Mouse (Mus musculus) MEL (cell line): ENCODE results near the gene Nipbl. TPM values are rescaled to one million over a fixed set of nuclear protein-coding genes. Genes with fewer than 3 reads are reported as not detected.
A peak's percentile ranks its signal among the peaks of the same experiment; 100 is the strongest.
"Not testable (repeated sequence)": the region's sequence is repeated elsewhere in the genome, so short reads cannot be mapped to it uniquely, and the experiment has no call there.

Experiments used
- DNase-seq: peaks from one replicate; pipeline ENCODE4 v3.0.0; 2011; ENCODE audit warnings: low read depth, low spot score
- H3K27ac ChIP-seq: 2 replicates; pipeline ENCODE4 v1.5.1; 2012; ENCODE audit warnings: low read depth, mild to moderate bottlenecking, control low read depth, low read length, moderate library complexity; ENCODE audit not compliant: control insufficient read depth
- H3K27me3 ChIP-seq, 2 experiments: fragments of 150-350 bp in 1 of 2; sonication (generic) in 1 of 2; 2 replicates each; pipeline ENCODE4 v1.6.1; 2012; ENCODE audit warnings: low read length in 2 of 2, mild to moderate bottlenecking in 2 of 2, improper control_type of control experiment in 1 of 2, moderate library complexity in 1 of 2; ENCODE audit not compliant: insufficient read depth in 2 of 2, control insufficient read depth in 1 of 2
- H3K36me3 ChIP-seq, 2 experiments: 2 replicates each; pipeline ENCODE4 v1.6.1; 2012 to 2014; ENCODE audit warnings: low read length in 2 of 2, improper control_type of control experiment in 1 of 2, inconsistent platforms in 1 of 2, mild to moderate bottlenecking in 1 of 2; ENCODE audit not compliant: insufficient read depth in 2 of 2, control insufficient read depth in 1 of 2
- H3K4me1 ChIP-seq, 2 experiments: fragments of 150-350 bp in 1 of 2; sonication (generic) in 1 of 2; 2 replicates each; pipeline ENCODE4 v1.6.1; 2012; ENCODE audit warnings: low read length in 2 of 2, improper control_type of control experiment in 1 of 2, mild to moderate bottlenecking in 1 of 2; ENCODE audit not compliant: insufficient read depth in 2 of 2, control insufficient read depth in 1 of 2
- H3K4me3 ChIP-seq, 2 experiments: fragments of 150-350 bp in 1 of 2; sonication (generic) in 1 of 2; 2 replicates each; pipeline ENCODE4 v1.5.1; 2012; ENCODE audit warnings: low read depth in 2 of 2, low read length in 2 of 2, mild to moderate bottlenecking in 2 of 2, moderate library complexity in 2 of 2, control low read depth in 1 of 2, improper control_type of control experiment in 1 of 2; ENCODE audit not compliant: control insufficient read depth in 1 of 2, insufficient read depth in 1 of 2
- H3K79me2 ChIP-seq: 2 replicates; pipeline ENCODE4 v1.6.1; 2012; ENCODE audit warnings: mild to moderate bottlenecking, low read length, moderate library complexity; ENCODE audit not compliant: control insufficient read depth, poor library complexity, insufficient read depth
- H3K9ac ChIP-seq: 2 replicates; pipeline ENCODE4 v1.6.1; 2012; ENCODE audit warnings: low read depth, mild to moderate bottlenecking, control low read depth, low read length, moderate library complexity; ENCODE audit not compliant: control insufficient read depth, poor library complexity, severe bottlenecking
- H3K9me3 ChIP-seq: fragments of 150-350 bp; sonication (generic); replicated peaks from 2 replicates; pipeline ENCODE4 v1.6.1; 2012; ENCODE audit warnings: mild to moderate bottlenecking, low read length, improper control_type of control experiment, moderate library complexity; ENCODE audit not compliant: insufficient read depth
- BHLHE40 ChIP-seq: IDR thresholded peaks from 2 replicates; pipeline ENCODE4 v1.6.1; 2012; ENCODE audit warnings: low read depth, mild to moderate bottlenecking, inconsistent platforms, low read length, improper control_type of control experiment, borderline replicate concordance
- CHD1 ChIP-seq: IDR thresholded peaks from 2 replicates; pipeline ENCODE4 v1.6.1; 2012; ENCODE audit warnings: low read depth, mild to moderate bottlenecking, inconsistent platforms, low read length, improper control_type of control experiment
- CTCF ChIP-seq, 3 experiments: IDR thresholded peaks in 2 of 3; conservative IDR thresholded peaks in 1 of 3; 2 replicates each; pipeline ENCODE4 v1.5.1; 2011 to 2012; ENCODE audit warnings: low read length in 3 of 3, low read depth in 2 of 3, mild to moderate bottlenecking in 2 of 3, improper control_type of control experiment in 1 of 3, inconsistent platforms in 1 of 3, mixed read lengths in 1 of 3, moderate library complexity in 1 of 3; ENCODE audit not compliant: control insufficient read depth in 1 of 3, insufficient read depth in 1 of 3, poor library complexity in 1 of 3, severe bottlenecking in 1 of 3
- EP300 ChIP-seq, 2 experiments: IDR thresholded peaks; 2 replicates each; pipeline ENCODE4 v1.6.1; 2011; ENCODE audit warnings: improper control_type of control experiment in 2 of 2, low read length in 2 of 2, low read depth in 1 of 2, mild to moderate bottlenecking in 1 of 2
- GABPA ChIP-seq: IDR thresholded peaks from 2 replicates; pipeline ENCODE4 v1.6.1; 2012; ENCODE audit warnings: low read depth, mild to moderate bottlenecking, inconsistent platforms, low read length, improper control_type of control experiment, moderate library complexity
- KAT2A ChIP-seq: conservative IDR thresholded peaks from 2 replicates; pipeline ENCODE4 v1.6.1; 2012; ENCODE audit warnings: low read depth, low read length, improper control_type of control experiment, inconsistent platforms
- MAFK ChIP-seq: IDR thresholded peaks from 2 replicates; pipeline ENCODE4 v1.6.1; 2011; ENCODE audit warnings: low read depth, mild to moderate bottlenecking, low read length, improper control_type of control experiment, borderline replicate concordance
- MXI1 ChIP-seq: IDR thresholded peaks from 2 replicates; pipeline ENCODE4 v1.6.1; 2011; ENCODE audit warnings: mild to moderate bottlenecking, low read depth, low read length, improper control_type of control experiment
- MYC ChIP-seq: IDR thresholded peaks from 2 replicates; pipeline ENCODE4 v1.6.1; 2011; ENCODE audit warnings: low read depth, mild to moderate bottlenecking, low read length, improper control_type of control experiment, moderate library complexity
- NELFE ChIP-seq: IDR thresholded peaks from 2 replicates; pipeline ENCODE4 v1.6.1; 2011; ENCODE audit warnings: low read depth, low read length, improper control_type of control experiment
- NRF1 ChIP-seq: IDR thresholded peaks from 2 replicates; pipeline ENCODE4 v1.6.1; 2014; ENCODE audit warnings: low read depth, mild to moderate bottlenecking, inconsistent platforms, low read length, improper control_type of control experiment, moderate library complexity; ENCODE audit not compliant: poor library complexity, insufficient read depth, severe bottlenecking
- POLR2A ChIP-seq, 2 experiments: IDR thresholded peaks; 2 replicates each; pipeline ENCODE4 v1.6.1; 2011 to 2012; ENCODE audit warnings: low read length in 2 of 2, mild to moderate bottlenecking in 2 of 2, control low read depth in 1 of 2, improper control_type of control experiment in 1 of 2, low read depth in 1 of 2, moderate library complexity in 1 of 2; ENCODE audit not compliant: control insufficient read depth in 1 of 2, insufficient read depth in 1 of 2, poor library complexity in 1 of 2
- SIN3A ChIP-seq: IDR thresholded peaks from 2 replicates; pipeline ENCODE4 v1.6.1; 2012; ENCODE audit warnings: low read length, improper control_type of control experiment, inconsistent platforms
- SMC3 ChIP-seq: IDR thresholded peaks from 2 replicates; pipeline ENCODE4 v1.6.1; 2011; ENCODE audit warnings: low read depth, low read length, improper control_type of control experiment
- TAL1 ChIP-seq: IDR thresholded peaks from 2 replicates; pipeline ENCODE4 v1.6.1; 2012; ENCODE audit warnings: mild to moderate bottlenecking, inconsistent platforms, low read length, moderate library complexity, mixed read lengths
- UBTF ChIP-seq: IDR thresholded peaks from 2 replicates; pipeline ENCODE4 v1.6.1; 2012; ENCODE audit warnings: low read depth, mild to moderate bottlenecking, inconsistent platforms, low read length, improper control_type of control experiment, moderate library complexity, borderline replicate concordance; ENCODE audit not compliant: insufficient read depth
- USF1 ChIP-seq: IDR thresholded peaks from 2 replicates; pipeline ENCODE4 v1.6.1; 2014; ENCODE audit warnings: low read depth, mild to moderate bottlenecking, inconsistent platforms, low read length, improper control_type of control experiment, moderate library complexity
- ZC3H11A ChIP-seq: IDR thresholded peaks from 2 replicates; pipeline ENCODE4 v1.6.1; 2012; ENCODE audit warnings: low read depth, mild to moderate bottlenecking, inconsistent platforms, low read length, improper control_type of control experiment
- ZNF384 ChIP-seq: IDR thresholded peaks from 2 replicates; pipeline ENCODE4 v1.6.1; 2012; ENCODE audit warnings: low read depth, mild to moderate bottlenecking, inconsistent platforms, low read length, improper control_type of control experiment
- polyA plus RNA-seq, 2 experiments: library from polyadenylated mRNA; stranded (reverse) in 1 of 2; unstranded in 1 of 2; fragments of >175 nt in 1 of 2; fragments of >200 nt in 1 of 2; gene quantifications; 2 replicates each; pipeline versions ENCODE4 v1.2.1 to v1.2.4; 2012; ENCODE audit warnings: low replicate concordance in 2 of 2, low read depth in 1 of 2; ENCODE audit not compliant: insufficient read length in 2 of 2, insufficient read depth in 1 of 2, missing spikeins in 1 of 2
- total RNA-seq: library from RNA; depleted of rRNA; stranded (reverse); fragments of 300-350 nt; gene quantifications from 2 replicates; pipeline ENCODE4 v1.2.3, GENCODE M21; 2012

Gene Nipbl
- total and polyA plus RNA-seq, 3 experiments = 21.8 to 66.3 (median 35.6) TPM

GRCm38 (mm10) chr15:8459979-8460378 lies 15.7 kb upstream of the Nipbl start:
- peaks cover 14 to 29% of the 10 kb centered on the region in 2 experiments for H3K4me1 ChIP-seq
- TF ChIP-seq CTCF (IDR thresholded peaks at IDR 0.05 in 2 of 3, conservative IDR thresholded peaks at IDR 0.05 in 1 of 3; ENCODE audit: control insufficient read depth in 1 of 3, insufficient read depth in 1 of 3, low read depth in 2 of 3, low read length in 3 of 3, poor library complexity in 1 of 3, severe bottlenecking in 1 of 3) (no peak), KAT2A (no peak)
- TF ChIP-seq, all 39 proteins: peak for 0
- no peak overlapping the region for H3K4me3 ChIP-seq
- H3K79me2 ChIP-seq = no peaks in the 10 kb centered on the region
- H3K9me3 ChIP-seq = no peaks in the 10 kb centered on the region
- H3K36me3 ChIP-seq = peaks cover 0 to 26% of the 10 kb centered on the region in 2 experiments; a peak in 2 of 4 replicates
- no peak overlapping the region for H3K27ac ChIP-seq
- no peaks in the 10 kb centered on the region for H3K27me3 ChIP-seq
- H3K9ac ChIP-seq = no peak overlapping the region
- DNase-seq = no peak

- H3K27me3 ChIP-seq, H3K9me3 ChIP-seq, H3K79me2 ChIP-seq, H3K9ac ChIP-seq, DNase-seq, H3K4me3 ChIP-seq, H3K27ac ChIP-seq: not testable (repeated sequence)
- Histone ChIP-seq H3K36me3 (peaks cover 0 to 14% of the 10 kb centered on the region in 2 experiments; a peak in 2 of 4 replicates), H3K4me1 (peaks cover 7 to 26% of the 10 kb centered on the region in 2 experiments)
These were observed 12.0 kb upstream of the Nipbl start for GRCm38 (mm10) chr15:8456223-8456622.

DNA sequence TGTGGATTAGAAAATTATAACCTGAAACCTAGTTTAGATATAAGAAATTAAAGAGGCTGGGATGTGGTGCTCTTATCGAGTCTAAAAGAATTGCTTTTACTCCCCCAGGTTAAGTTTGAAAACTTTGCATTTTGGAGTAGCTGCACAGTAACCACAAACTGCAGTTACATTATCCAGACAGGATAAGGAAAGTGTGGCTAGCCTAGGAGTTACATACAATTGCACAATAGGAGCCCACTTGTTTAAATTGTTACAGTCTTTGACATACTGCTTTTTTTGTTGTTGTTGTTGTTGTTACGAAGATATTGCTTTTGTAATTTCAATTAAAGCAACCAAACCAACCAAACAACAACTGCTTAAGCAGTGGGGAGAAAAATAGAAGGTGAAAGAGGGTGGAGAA lies 11.2 kb upstream of the Nipbl start:
- no peak overlapping the region for H3K9ac ChIP-seq
- H3K27ac ChIP-seq = no peak overlapping the region
- TF ChIP-seq GABPA (no peak), EP300 (IDR thresholded peaks at IDR 0.05; ENCODE audit: low read depth in 1 of 2, low read length in 2 of 2) (peak in 1 of 2 experiments; percentile 66; a peak in 2 of 4 replicates), MXI1 (no peak)
- TF ChIP-seq, all 39 proteins: peak for 1
- H3K4me1 ChIP-seq = peaks cover 1 to 18% of the 10 kb centered on the region in 2 experiments
- no peaks in the 10 kb centered on the region for H3K79me2 ChIP-seq
- peak; percentile 42 for DNase-seq
- H3K27me3 ChIP-seq = no peaks in the 10 kb centered on the region
- no peaks in the 10 kb centered on the region for H3K9me3 ChIP-seq
- no peak overlapping the region for H3K4me3 ChIP-seq
- peaks cover 0 to 11% of the 10 kb centered on the region in 2 experiments; a peak in 2 of 4 replicates for H3K36me3 ChIP-seq

DNA sequence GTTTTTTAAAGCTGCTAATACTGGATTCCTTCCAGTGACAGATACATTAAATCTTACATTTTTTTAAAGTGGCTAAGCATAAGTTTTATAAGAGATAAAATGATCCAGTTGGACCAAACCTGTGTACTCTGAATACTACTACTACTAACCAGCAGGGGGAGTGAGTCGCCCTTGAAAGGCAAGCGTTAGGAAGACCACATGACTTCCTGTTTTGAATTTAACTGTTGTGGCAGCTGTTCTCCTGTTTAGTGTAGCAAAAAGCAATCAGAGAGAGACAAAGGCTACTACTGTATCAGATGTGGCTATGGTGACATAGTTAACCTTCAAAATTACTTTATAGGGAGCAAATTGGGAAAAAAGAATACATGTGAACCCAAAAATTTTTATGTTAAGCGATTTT lies 6.8 kb upstream of the Nipbl start:
- Histone ChIP-seq H3K27ac (no peak overlapping the region), H3K4me3 (no peak overlapping the region)
- TF ChIP-seq MAFK (no peak), SMC3 (peak; percentile 77), EP300 (IDR thresholded peaks at IDR 0.05; ENCODE audit: low read depth in 1 of 2, low read length in 2 of 2) (peak in 1 of 2 experiments; percentile 51; a peak in 2 of 4 replicates), NELFE (no peak), UBTF (no peak), SIN3A (peak; percentile 57; the same call in 1 of the 2 replicates), MYC (peak; percentile 65; the same call in 1 of the 2 replicates), ZNF384 (no peak; the same call in 1 of the 2 replicates), POLR2A (IDR thresholded peaks at IDR 0.05; ENCODE audit: control insufficient read depth in 1 of 2, insufficient read depth in 1 of 2, low read depth in 1 of 2, low read length in 2 of 2, poor library complexity in 1 of 2) (no peak), ZC3H11A (0 out of 2 replicates have a peak, but pooled peaks have one; percentile 24), CTCF (IDR thresholded peaks at IDR 0.05 in 2 of 3, conservative IDR thresholded peaks at IDR 0.05 in 1 of 3; ENCODE audit: control insufficient read depth in 1 of 3, insufficient read depth in 1 of 3, low read depth in 2 of 3, low read length in 3 of 3, poor library complexity in 1 of 3, severe bottlenecking in 1 of 3) (peak; percentile 59 to 85 (median 67)), CHD1 (no peak), NRF1 (no peak), BHLHE40 (no peak), USF1 (peak; percentile 93), TAL1 (no peak)

More for the DNA sequence above, 6.8 kb upstream of the Nipbl start:
- DNase-seq = peak; percentile 82
- no peaks in the 10 kb centered on the region for H3K27me3 ChIP-seq
- no peak overlapping the region for H3K9ac ChIP-seq
- H3K36me3 ChIP-seq = peaks cover 0 to 18% of the 10 kb centered on the region in 2 experiments; a peak in 2 of 4 replicates
- no peaks in the 10 kb centered on the region for H3K9me3 ChIP-seq
- peaks cover 6 to 26% of the 10 kb centered on the region in 2 experiments for H3K4me1 ChIP-seq
- peaks cover 19% of the 10 kb centered on the region for H3K79me2 ChIP-seq
